Mouse (Mus musculus): Measurements from ENCODE around the gene Phkb. TPM values are rescaled to one million over a fixed set of nuclear protein-coding genes. Genes with fewer than 3 reads are reported as not detected.

The Phkb gene
- total RNA-seq, 2 experiments from 2014 or later, result 32.3 to 40.3 TPM

GRCm38 (mm10) chr8:85944820-85945219 lies 104.1 kb downstream of the Phkb start:
- peak; percentile 3 for DNase-seq

DNA sequence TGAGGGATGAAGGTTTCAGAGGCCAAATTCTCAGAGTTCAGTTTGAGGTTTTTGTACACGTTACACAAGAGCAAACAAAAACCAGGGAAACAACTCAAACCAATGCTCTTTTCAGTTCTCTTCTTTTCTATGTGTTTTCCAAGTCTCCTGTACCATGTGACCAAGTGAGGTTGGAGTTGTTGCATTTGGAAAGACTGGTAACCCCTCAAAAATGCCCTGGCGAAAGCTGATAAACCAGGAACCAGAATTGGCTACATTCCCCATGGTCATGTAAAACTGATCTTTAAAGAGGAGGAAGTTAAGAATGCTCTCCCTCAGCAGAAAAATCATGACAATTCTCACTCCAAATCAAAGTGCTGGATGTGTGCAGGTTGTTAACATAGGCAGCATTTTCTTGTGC lies 117.6 kb downstream of the Phkb start:
- DNase-seq, result no peak

- DNase-seq, result no peak
Measured at GRCm38 (mm10) chr8:85959880-85960279, 119.1 kb downstream of the Phkb start.

- DNase-seq, result no peak
Measured at GRCm38 (mm10) chr8:85977588-85978077, 136.9 kb downstream of the Phkb start.

GRCm38 (mm10) chr8:85992911-85993310 lies 152.2 kb downstream of the Phkb start:
- DNase-seq, result no peak

- DNase-seq, result no peak
Measured at GRCm38 (mm10) chr8:85993661-85994060, 152.9 kb downstream of the Phkb start.

DNA sequence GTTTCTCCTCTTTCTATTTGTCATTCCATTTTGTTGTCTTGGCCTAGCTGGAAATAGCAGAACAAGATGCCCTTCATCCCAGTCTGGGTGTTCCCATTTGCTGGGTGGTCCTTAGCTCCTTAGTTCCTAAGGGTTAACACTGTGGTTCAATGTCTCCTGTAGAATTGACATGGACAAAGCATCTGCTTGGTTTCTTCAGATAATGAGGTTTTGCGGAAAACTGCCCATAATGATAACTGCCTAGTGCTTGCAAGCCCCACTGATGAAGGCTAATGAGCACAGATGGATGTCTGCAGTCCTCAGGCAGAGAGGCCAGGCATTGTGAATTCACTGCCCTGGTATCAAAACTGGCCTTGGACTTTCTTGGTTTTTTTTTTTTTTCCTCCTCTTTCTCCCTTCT lies 155.2 kb downstream of the Phkb start:
- DNase-seq, result no peak

- no peak for DNase-seq
Measured at GRCm38 (mm10) chr8:86006485-86006884, 165.7 kb downstream of the Phkb start.

DNA sequence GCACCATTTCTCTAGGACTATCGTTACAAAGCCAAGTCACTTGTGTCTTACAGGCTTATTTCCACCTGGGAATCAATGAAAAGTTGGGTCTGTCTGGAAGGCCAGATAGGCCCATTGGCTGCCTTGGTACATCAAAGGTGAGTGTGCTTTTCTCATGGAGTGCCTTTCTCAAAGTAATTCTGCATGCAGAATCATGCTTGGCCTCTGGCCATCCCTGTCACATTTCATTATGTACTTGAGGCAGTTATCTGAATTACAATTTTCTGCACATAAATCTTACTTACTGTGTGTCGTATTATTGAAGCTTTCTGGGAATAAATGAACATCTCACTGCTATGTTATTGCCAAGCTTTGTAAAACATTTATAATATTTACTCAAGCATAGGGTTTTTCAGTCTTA lies 176.0 kb downstream of the Phkb start:
- no peak for DNase-seq

GRCm38 (mm10) chr8:86028646-86029312 lies 188.0 kb downstream of the Phkb start:
- no peak for DNase-seq

- DNase-seq, result no peak
Measured at GRCm38 (mm10) chr8:86029451-86029850, 188.7 kb downstream of the Phkb start.

- no peak for DNase-seq
Measured at GRCm38 (mm10) chr8:86034662-86035365, 194.1 kb downstream of the Phkb start.

DNA sequence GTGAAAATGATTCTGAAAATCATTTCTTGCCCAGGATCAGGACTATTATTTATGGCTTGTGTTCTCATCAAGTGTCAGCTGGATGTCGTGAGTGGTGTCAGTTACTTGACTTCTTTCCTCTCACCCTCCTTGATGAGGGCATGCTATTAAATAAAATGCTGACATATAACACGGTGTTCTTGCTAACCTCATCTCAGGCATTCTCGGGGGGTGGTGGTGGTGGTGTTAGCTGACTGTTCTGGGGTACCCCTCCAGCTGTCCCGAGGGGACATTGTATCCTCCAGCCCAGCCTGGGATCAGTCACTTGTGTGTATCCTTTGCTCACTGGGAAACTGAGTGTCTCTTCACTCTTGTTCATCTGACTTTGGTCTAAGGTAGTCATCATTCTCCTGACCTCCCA lies 194.6 kb downstream of the Phkb start:
- DNase-seq, result no peak

DNA sequence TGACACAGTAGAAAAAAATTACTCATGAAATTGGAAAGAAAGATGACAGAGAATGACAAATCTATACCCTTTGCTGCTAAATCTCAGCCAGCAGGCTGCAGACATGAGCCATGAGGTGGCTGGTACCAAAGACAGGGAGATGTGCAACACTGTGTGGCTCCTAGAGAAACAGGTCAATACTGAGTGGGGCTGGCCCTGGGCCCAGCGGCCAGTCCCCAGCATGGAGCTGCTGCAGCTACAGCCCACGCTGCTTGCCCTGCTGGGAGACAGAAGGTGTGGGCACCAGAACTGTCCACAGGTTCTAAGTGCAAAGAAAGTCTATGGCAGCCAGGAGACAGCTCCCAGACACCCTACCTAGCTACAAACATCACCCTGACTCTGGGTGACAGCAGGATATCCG lies 197.7 kb downstream of the Phkb start:
- DNase-seq, result no peak

DNA sequence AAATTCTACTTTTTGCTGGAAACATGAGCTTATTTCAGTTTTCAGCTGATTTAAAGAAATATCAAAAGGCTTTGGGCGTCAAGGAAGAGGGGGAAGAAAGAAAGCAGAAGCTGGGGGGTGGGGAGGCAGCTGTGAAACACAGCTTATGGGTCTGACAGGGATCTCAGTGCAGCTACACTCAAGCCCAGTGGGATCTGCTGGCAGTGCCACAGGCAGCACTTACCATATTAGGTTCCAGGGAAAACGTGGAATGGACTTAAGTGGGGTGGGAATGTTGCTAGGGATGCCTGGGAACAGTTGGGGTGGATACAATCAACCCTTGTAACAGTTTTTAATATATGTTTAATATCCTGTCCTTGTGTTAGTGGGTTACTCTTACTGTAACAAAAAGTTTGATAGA lies 201.3 kb downstream of the Phkb start:
- no peak for DNase-seq

- DNase-seq, result no peak
Measured at GRCm38 (mm10) chr8:86050882-86051281, 210.1 kb downstream of the Phkb start.

DNA sequence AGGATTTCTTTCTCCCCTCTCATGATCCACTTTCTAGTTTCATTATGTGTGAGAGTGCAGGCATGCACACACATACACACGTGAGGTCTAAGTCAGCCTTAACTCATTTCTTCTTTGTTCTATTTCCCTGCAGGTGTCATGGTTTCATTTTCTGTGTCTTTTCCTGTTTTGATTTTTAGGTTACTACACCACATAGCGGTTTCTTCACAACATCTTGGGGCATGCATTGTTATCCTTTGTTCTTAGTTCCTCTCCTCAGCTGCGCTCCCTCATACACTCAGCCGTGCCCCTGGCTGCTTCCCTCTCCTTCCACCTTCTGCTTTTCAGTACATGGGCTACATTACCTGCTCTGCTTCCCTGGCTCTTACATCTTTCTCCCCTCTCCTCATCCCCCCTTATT lies 211.2 kb downstream of the Phkb start:
- no peak for DNase-seq

GRCm38 (mm10) chr8:86058618-86059017 lies 217.9 kb downstream of the Phkb start:
- DNase-seq, result no peak

DNA sequence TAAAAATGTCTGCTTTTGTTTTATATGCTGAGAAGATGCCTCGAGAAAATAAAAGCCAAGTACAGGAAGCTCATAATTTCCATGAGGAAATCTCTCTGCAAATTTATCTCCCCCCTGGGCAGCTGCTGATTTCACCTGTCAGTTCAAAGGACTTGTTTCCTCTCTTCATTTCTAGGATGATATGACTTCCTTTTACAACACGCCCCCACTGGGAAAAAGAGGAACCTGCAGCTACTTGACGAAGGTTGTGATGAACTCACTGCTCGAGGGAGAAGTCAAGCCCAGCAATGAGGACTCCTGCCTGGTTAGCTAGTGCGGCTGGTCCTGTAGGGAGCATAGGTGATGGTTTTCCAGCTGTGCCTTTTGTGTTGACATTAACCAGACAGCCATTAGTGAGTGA lies 218.4 kb downstream of the Phkb start:
- DNase-seq, result no peak

DNA sequence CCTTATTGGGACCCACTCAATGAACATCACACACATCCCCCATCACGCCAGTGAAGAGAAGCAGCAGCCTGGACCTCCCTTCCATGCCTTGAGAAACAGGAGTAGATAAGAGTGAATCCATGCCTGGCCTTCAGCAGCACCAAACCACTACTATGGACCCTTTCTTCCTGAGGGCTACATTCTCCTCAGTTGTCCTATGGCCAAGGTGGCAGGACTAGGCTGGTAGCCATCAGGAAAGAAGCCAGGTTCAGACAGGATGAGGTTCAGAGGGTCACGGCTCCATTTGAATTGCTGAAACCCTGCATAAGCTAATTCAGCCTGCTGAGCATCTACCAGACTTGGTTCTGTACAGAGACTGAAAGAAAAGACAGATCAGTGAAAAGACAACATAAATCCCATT lies 222.7 kb downstream of the Phkb start:
- no peak for DNase-seq

- DNase-seq, result no peak
Measured at GRCm38 (mm10) chr8:86079433-86079832, 238.7 kb downstream of the Phkb start.

DNA sequence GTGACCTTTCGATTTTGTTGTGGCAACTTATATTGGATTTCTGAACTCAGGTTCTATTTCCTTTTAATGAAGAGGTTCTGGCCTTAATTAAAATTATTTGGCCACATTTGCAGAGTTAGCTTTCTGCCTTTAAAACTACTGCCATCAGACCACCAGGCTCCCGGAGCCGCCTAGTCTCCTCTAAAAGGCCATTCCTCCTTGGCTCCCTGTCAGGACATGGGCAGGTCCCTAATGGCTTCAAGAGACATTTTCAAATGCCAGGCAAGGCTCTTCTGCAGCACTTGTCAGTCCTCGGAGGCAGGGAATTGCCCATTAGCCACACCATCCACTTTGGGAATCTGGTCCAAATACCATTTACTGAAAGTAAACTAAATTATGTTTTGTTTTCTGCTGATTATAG lies 242.6 kb downstream of the Phkb start:
- peak; percentile 42 for DNase-seq

- DNase-seq, result no peak
Measured at GRCm38 (mm10) chr8:86086791-86087190, 246.0 kb downstream of the Phkb start.

- no peak for DNase-seq
Measured at GRCm38 (mm10) chr8:86087468-86087867, 246.7 kb downstream of the Phkb start.

All from adrenal gland, postnatal 10 days (tissue).